Mouse (Mus musculus) small intestine, adult 2 months (tissue): ENCODE data around the gene Zmiz1.

Experiments
- CTCF ChIP-seq: fragments of 200-500 bp; IDR thresholded peaks from 2 replicates; pipeline ENCODE4 v1.5.1; 2012; ENCODE audit warnings: low read depth, mild to moderate bottlenecking, control low read depth, inconsistent platforms, low read length, moderate library complexity, mixed read lengths; ENCODE audit not compliant: insufficient replicate concordance, insufficient read length; ENCODE audit errors: extremely low read depth
- POLR2A ChIP-seq: fragments of 200-500 bp; IDR thresholded peaks from 2 replicates; pipeline ENCODE4 v1.6.1; 2012; ENCODE audit warnings: low read depth, mild to moderate bottlenecking, control low read depth, inconsistent platforms, low read length, moderate library complexity

- TF ChIP-seq CTCF (no peak), POLR2A (no peak)
Measured at GRCm38 (mm10) chr14:25624659-25625058, 165.7 kb downstream of the Zmiz1 start.
